Mouse (Mus musculus): Measurements from ENCODE around the gene Hap1. TPM values are rescaled to one million over a fixed set of nuclear protein-coding genes. Genes with fewer than 3 reads are reported as not detected.
A peak's percentile ranks its signal among the peaks of the same experiment; 100 is the strongest.
"Not testable (repeated sequence)": the region's sequence is repeated elsewhere in the genome, so short reads cannot be mapped to it uniquely, and the experiment has no call there.

Hap1 gene
- total RNA-seq, 2 experiments from 2014 or later = 150 to 194 TPM

- peak; percentile 11 for TF ChIP-seq CTCF (IDR thresholded peaks at IDR 0.05)
- intact Hi-C loops (cut with DNase I) = no loop called here
These were observed 35.7 kb downstream of the Hap1 start for GRCm38 (mm10) chr11:100320172-100320630.

GRCm38 (mm10) chr11:100319492-100320171, 36.3 kb downstream of the Hap1 start, which contains the start of gene Eif1:
Gene Eif1, plus strand, starts transcription at chr11:100319885.
- DNase-seq (ENCODE audit: extremely low spot score in 1 of 2, low spot score in 2 of 2) = peak; percentile 100
- peak within 1 kb of the TSS; percentile 98 for H3K4me3 ChIP-seq
- intact Hi-C loops (cut with DNase I) = loop anchor here (10.0 kb wide), 2 partner anchors 1095 to 1345 kb away; no protein-coding TSS in a partner anchor
- H3K27ac ChIP-seq = peak within 1 kb of the TSS; percentile 98
- TF ChIP-seq CTCF (IDR thresholded peaks at IDR 0.05) = no peak; the same call in 1 of the 2 replicates

More at GRCm38 (mm10) chr11:100320172-100320630, 35.7 kb downstream of the Hap1 start:
- H3K27ac ChIP-seq = peak overlapping the region; percentile 98
- DNase-seq (ENCODE audit: extremely low spot score in 1 of 2, low spot score in 2 of 2) = peak; percentile 90 to 94
- H3K4me3 ChIP-seq = peak overlapping the region; percentile 98

GRCm38 (mm10) chr11:100318529-100319451, 37.1 kb downstream of the Hap1 start:
- peak overlapping the region; percentile 92 for H3K27ac ChIP-seq
- TF ChIP-seq CTCF (IDR thresholded peaks at IDR 0.05) = no peak
- H3K4me3 ChIP-seq = peak overlapping the region; percentile 46
- no peak for DNase-seq (ENCODE audit: extremely low spot score in 1 of 2, low spot score in 2 of 2)
- intact Hi-C loops (cut with DNase I) = loop anchor here (10.0 kb wide), 2 partner anchors 1094 to 1344 kb away; no protein-coding TSS in a partner anchor

- Histone ChIP-seq H3K27ac (no peak overlapping the region), H3K4me3 (no peak overlapping the region)
- intact Hi-C loops (cut with DNase I) = loop anchor here (10.0 kb wide), 2 partner anchors 1093 to 1343 kb away; no protein-coding TSS in a partner anchor
- no peak for DNase-seq (ENCODE audit: extremely low spot score in 1 of 2, low spot score in 2 of 2)
- TF ChIP-seq CTCF (IDR thresholded peaks at IDR 0.05) = no peak
These were observed 38.0 kb downstream of the Hap1 start for GRCm38 (mm10) chr11:100317826-100318380.

- no peak for TF ChIP-seq CTCF (IDR thresholded peaks at IDR 0.05)
- Histone ChIP-seq H3K4me3 (no peak overlapping the region), H3K27ac (no peak overlapping the region)
- DNase-seq (ENCODE audit: extremely low spot score in 1 of 2, low spot score in 2 of 2) = no peak
- intact Hi-C loops (cut with DNase I) = loop anchor here (10.0 kb wide), 2 partner anchors 1091 to 1341 kb away; no protein-coding TSS in a partner anchor
These were observed 40.5 kb downstream of the Hap1 start for GRCm38 (mm10) chr11:100315439-100315838.

GRCm38 (mm10) chr11:100313424-100313823, 42.5 kb downstream of the Hap1 start:
- Histone ChIP-seq H3K4me3 (no peak overlapping the region), H3K27ac (peak overlapping the region; percentile 89)
- no peak for DNase-seq (ENCODE audit: extremely low spot score in 1 of 2, low spot score in 2 of 2)
- intact Hi-C loops (cut with DNase I) = loop anchor here (10.0 kb wide), 2 partner anchors 1089 to 1339 kb away; no protein-coding TSS in a partner anchor
- no peak for TF ChIP-seq CTCF (IDR thresholded peaks at IDR 0.05)

GRCm38 (mm10) chr11:100312096-100312679, 43.7 kb downstream of the Hap1 start:
- TF ChIP-seq CTCF (IDR thresholded peaks at IDR 0.05) = no peak; the same call in none of the 2 replicates
- DNase-seq (ENCODE audit: extremely low spot score in 1 of 2, low spot score in 2 of 2) = peak in 1 of 2 experiments; percentile 41
- H3K4me3 ChIP-seq = no peak overlapping the region
- H3K27ac ChIP-seq = peak overlapping the region; percentile 89
- intact Hi-C loops (cut with DNase I) = loop anchor here (10.0 kb wide), 2 partner anchors 1087 to 1337 kb away; no protein-coding TSS in a partner anchor

GRCm38 (mm10) chr11:100311656-100312055, 44.3 kb downstream of the Hap1 start:
- Histone ChIP-seq H3K27ac (peak overlapping the region; percentile 89), H3K4me3 (no peak overlapping the region)
- TF ChIP-seq CTCF (IDR thresholded peaks at IDR 0.05) = no peak
- intact Hi-C loops (cut with DNase I) = loop anchor here (10.0 kb wide), 2 partner anchors 1087 to 1337 kb away; no protein-coding TSS in a partner anchor
- DNase-seq (ENCODE audit: extremely low spot score in 1 of 2, low spot score in 2 of 2) = no peak

- H3K27ac ChIP-seq; H3K4me3 ChIP-seq; intact Hi-C loops (cut with DNase I); DNase-seq (ENCODE audit: extremely low spot score in 1 of 2, low spot score in 2 of 2): not testable (repeated sequence)
These were observed 47.3 kb downstream of the Hap1 start for GRCm38 (mm10) chr11:100308672-100309071.

GRCm38 (mm10) chr11:100307900-100308299, 48.0 kb downstream of the Hap1 start:
- H3K4me3 ChIP-seq = no peak overlapping the region
- TF ChIP-seq CTCF (IDR thresholded peaks at IDR 0.05) = no peak
- H3K27ac ChIP-seq = no peak overlapping the region
- intact Hi-C loops (cut with DNase I) = no loop called here
- no peak for DNase-seq (ENCODE audit: extremely low spot score in 1 of 2, low spot score in 2 of 2)

- no peak overlapping the region for H3K27ac ChIP-seq
- no peak overlapping the region for H3K4me3 ChIP-seq
- no peak for DNase-seq (ENCODE audit: extremely low spot score in 1 of 2, low spot score in 2 of 2)
- TF ChIP-seq CTCF (IDR thresholded peaks at IDR 0.05) = no peak
- intact Hi-C loops (cut with DNase I) = no loop called here
These were observed 54.6 kb downstream of the Hap1 start for GRCm38 (mm10) chr11:100301292-100301691.

Data from left cerebral cortex, adult 2 months (tissue).